Mouse (Mus musculus) left cerebral cortex, adult 11 months (tissue): ENCODE results near the gene Mysm1.

Source experiments
- DNase-seq: peaks from one replicate; pipeline ENCODE4 v3.0.0; 2022; ENCODE audit warnings: low spot score

Gene Mysm1

DNA sequence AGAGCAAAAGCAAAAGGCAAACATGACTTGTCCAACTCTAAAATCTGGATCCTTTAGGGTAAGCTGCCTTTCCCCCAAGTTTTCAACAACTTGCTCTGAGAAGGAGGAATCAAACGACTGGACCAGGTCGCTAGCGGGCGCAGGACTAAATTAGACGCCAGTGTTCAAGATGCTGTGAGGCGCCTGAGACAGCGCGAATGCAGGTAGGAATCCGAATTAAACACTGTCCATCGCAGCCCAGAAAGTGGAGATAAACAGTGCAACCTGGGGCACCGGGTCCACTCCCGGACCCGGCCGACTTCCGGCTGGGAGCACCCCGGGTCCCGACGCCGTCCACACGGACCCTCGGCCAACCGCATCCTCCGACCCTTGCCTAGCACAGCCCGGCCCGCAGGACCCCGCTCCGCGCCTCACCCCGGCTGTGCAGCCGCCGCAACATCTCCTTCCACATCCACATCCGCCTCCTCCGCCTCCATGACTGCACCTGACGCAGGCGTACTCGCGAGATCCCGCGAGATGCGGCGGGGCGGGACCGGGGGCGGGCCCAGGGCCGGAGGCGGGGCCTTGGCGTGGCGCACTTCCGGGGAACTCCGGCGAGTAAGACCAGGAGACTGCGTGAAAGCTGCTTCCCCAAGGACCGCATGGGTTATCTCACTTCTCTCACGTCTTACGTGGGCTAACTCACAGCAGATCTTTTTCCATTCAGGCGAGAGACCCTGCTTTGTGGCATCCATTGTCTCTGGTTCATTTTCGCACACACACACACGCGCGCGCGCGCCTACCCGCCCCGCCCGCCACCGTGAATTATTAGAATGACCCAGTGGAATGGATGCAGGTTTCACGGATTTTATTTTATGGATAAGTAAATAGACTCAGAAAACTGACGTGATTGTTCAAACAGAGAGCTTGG lies at the start of gene Mysm1:
Gene Mysm1 (minus strand): TSS at position 511 of the 910 bp plus-strand sequence.
- DNase-seq = peak; percentile 90

DNA sequence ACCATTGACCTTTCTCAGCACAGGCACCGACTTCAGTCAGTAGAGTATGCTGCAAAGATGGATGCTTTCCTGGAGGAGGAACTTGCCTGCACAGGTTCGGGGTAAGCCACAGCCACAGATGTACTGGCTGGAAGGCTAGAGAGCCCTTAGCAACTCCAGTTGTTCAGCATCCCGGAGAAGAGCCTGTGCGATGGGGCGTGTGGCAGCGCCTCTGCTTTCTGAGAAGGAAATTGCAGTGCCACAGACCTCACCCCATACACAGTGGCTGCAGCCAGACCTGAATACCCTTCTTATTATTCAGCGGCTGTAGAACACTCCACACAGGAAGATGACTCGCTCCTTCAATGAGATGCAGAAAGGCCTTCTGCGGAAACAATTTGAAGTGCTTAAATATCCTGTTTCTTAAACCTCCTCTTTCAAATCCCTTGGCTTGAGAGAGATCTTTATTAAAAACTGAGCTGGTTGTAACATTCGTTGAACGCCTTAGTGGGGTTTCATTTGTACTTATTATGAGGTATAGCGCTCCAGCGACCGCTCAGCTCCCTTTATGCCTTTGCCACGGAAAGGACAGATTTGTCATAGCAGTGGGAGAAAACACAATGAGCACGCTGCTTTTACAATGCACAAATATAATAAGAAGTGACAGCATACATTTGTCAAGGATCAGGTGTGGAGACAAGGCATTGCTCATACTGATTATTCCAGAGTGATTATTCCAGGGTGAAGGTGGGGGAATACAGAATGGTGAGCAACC lies 47.1 kb upstream of the Mysm1 start:
- DNase-seq = no peak

DNA sequence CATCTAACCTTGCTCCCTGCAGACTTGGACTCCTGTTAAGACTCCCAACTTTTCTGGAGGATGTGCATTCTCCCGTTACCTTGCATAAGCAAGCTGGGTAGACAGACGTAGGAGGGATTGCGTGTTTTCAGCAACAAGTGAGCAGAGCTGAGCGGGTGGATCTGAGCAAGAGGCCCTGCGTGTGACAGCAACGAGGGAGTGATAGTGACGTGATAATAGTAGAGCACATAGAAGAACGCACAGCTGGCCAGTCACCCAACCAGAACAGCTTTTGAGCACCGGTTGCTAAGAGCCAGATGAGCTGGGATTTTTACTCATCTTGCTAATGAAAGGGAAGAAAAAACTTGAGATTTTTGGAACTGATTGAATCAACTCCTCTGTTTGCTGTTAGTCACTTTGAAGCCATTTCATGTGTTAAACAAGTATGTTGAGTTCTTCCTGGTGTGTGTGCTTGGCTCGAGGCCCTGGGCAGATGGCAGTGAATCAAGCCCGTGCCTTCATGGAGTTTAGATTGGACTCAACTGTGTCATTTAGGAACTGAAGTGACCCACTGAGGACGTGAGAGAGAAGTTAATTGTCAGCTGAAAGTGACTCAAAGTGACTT lies 44.6 kb upstream of the Mysm1 start:
- no peak for DNase-seq

DNA sequence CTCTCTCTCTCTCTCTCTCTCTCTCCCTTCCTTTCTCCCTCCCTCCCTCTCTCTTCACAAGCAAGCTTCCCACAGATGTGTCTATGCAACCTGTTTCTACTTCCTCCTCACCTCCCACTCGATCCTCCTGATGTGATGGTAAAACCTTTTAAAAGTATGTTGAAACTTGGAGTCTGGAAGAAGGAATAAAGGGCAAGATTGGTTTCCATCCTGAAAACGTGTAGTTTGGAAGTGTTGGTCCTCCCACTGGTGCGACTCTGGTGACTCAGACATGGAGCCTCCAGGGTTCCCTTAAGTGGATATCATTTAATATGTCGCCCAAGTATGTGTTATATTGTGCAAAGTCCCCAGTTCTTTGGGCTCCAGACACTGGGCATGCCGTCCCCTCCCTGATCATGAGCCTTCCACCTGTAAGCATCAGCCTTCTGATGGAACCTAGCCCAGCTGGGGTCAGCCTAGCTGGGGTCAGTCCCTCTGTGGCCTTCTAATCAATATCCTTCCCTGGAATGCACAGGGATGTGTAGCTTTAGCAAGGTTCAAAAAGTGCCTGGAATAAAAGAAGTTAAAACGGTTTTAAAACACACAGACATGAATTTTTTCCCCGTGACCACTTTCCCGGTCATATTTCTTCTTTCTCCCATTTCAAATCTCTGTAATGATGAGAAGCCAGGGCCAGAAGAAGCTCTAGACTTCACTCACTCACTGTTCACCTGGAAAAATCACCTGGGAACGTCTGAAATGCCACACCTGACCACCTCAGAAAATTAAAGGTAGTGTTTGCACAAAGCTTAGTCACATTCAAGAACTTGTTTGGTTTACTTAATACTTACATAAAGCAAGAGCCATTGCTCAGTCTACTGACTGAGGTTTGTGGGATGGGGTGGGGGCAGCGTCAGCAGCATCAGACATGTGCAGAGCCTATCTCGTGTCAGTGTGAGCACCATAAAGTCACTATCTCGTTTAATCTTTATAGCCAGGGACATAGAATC lies 43.0 kb upstream of the Mysm1 start:
- no peak for DNase-seq

DNA sequence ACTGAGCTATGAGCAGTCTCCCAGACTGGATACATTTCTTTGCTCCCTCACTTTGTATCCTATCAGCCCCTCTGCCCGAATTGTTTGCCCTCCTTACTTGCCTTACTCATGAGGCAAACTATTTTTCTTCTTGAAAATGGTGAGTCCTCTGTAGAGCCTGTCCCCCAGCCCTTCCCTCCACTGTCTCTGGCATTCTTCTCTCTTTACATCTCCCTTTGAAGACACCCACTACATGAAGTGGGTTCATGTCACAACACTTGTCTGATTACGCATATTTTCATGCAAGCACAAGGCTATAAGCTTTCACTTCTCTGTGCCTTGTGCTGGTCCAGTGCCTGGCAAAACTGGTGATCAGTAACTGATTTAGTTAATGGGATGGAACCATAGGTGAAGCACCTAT lies 41.3 kb upstream of the Mysm1 start:
- DNase-seq = no peak

DNA sequence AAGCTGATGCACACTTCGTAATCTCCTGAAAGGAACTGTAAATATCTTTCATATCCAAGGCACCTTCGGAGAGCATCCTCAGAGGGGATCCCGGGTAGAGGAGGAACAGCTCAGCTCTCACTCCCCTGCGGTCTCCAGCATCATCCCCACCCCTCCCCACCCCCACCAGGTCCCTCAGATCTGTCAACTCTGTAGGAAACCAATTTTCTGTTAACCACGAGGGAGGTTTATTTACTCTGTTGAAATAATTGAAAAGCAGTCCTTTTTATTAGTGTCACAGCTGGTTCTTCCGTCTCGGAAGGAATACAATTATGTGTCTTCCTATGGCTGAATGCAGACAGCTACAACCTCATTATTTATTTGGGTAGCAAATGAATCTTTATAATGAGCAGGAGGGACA lies 39.3 kb upstream of the Mysm1 start:
- DNase-seq = no peak

DNA sequence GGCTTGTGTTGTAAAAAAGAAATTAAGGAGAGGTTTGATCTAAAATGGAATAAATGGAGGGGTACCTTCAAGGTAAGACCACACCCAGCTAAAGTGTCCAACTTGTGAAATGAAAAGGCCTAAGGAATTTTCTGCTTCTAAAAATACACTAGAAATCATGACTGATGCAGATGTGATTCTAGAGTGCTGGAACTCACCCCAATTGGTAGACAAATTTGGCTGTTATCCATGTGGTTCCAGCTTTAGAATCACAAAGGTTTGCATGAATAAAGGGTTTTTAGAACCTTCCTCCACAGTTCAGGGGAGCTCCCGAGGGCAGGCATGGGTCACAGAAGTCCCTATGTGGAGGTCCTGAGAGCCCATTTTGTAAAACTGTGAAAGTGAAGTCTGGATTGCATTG lies 33.8 kb upstream of the Mysm1 start:
- no peak for DNase-seq

DNA sequence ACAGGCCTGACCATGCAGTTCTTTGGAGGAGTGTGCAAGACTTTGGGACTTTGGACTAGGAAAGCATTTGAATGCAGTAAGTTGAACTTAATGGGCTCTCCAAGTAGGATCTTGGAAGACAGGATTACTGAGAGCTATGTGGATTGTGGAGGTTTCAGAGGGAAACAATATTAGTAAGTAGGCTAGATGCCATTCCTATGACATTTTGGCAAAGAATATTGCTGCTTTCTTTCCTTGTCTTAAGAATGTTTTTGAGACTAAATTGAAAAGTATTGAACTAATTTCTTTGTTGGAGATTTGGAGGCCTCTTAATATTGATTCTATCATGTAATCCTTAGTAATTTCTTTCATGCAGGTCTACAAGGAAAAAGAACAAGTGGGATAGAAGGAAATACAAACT lies 33.4 kb upstream of the Mysm1 start:
- DNase-seq = no peak

DNA sequence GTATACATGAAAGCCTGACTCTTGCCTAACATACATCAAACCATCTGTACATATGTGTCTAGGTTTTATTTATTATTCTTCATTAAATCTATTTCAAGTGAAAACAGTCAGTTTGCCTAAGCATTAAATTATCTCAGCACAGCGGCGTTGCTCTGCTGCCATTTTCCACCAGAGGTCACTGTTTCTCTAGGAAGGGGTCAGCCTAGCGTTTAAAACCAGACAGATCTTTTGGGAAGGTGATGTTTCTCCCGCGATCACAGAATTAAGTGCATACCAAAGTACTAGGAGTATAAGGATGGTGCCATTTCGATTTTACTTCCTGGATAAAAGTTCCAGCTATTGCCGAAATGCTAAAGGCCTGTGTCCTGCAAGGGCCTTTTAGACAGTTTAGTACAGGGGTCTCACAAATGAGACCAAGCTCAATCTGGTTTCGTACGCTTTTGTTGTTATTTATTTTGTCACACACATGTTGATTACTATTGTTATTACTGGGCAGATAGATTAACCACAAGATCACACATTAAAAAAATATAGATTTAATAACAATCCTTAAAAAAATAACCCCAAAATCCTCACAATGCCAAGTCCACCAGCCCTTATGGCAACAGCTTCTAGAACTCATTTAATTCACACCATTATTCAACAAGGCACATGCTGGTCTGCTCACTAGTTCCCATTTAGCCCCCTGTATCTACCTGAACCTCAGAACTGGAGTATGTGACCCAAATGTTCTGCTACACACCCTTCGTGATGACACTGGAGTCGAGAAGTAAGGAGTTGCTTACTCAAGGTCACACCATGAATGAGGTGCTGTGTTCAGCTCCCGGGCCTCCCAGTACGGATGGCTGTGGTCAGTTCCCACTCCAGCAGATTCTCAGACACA lies 29.5 kb upstream of the Mysm1 start:
- DNase-seq = peak; percentile 65

DNA sequence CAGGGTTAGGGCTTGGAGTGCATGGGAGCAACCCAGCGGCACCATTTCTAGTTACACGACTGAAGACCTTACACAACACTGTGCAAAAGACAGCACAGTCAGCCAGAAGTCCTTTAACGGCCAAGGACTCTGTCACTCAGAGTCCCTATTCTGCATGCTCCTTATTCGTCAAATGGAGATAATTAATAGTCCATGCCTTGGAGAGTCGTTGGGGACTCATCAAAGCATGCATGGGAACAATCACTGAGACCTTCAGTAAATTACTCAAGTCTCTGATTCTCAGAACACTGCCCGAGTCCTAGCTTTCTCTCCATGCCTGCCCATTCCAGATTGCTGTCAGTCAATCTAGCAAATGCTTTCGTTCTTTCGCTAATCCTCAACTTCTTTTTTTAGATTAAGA lies 28.9 kb upstream of the Mysm1 start:
- DNase-seq = no peak

DNA sequence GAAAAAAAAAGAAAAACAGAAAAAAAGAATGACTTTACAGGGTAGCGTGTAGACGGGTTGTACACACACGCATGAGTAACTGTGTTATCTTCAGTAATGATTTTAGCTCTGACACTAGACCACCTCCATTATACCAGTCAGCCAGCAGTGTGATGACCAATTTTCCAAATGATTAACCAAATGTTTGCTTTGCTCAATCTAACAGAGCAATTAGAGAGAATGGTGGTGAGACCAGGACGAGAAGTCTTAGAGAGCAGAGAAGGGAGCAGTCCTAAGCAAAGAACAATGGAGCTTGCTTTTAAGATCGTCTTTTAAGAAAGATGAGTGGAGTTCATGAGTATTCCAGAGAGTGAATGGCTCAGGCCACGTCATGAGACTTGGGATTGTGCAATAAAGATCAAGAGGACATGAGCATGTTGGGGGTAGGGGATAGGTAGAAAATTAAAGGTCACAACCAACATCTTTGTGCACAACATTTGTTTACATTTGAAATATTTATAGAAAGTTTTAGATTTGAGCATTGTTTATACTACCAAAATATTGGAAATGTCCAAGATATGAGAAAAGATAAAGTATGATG lies 26.4 kb upstream of the Mysm1 start:
- no peak for DNase-seq

DNA sequence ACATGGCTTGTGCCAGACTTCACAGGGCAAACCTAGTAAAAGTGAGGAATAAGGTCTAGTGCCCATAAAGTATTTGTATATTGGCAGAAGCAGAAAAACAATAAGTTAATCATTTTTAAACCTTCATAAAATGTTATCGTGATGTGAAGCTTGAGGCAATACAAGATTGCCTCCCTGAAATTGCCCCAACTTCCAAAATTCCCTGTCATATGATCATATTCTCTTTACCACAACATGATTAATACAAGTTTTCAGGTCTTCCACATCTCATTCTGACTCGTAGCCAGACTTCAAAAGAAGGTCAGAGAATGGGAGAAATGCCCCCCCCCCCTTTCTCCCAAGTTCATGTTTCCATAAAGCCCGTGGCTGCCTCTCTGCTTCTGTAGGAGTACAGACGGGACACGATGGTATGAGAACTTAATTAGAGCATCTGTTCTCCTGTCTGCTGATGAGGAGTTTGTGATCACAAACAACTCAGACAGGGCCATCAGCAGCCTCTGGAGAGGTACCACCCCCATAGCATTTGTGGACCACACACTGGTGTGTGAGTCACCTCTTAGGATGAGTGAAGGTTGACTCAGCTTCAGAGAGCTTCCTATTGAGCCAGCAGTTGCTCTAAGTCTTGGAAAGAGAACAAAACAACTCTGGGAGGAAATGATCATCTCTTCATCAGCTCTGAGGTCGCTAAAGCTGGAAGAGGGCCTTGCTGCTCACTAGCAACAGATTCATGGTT lies 22.3 kb upstream of the Mysm1 start:
- no peak for DNase-seq

DNA sequence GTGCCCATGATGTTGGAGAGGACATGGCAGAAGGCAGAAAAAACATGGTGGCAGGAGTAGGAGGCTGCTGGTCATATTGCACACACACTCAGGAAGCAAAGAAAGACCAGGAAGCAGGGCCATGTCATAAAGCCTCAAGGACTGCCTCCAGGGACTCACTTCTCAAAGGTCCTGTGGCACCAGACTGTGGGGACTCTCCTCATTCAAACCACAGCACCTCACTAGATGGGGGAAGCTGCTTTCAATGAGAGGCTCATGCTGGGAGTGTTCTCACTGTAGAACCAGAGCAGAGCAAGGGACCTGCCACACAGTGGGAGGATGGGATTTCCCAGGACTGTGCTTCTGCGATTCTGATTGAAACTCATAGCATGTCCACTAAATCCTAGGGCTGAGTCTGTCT lies 21.2 kb upstream of the Mysm1 start:
- DNase-seq = no peak

DNA sequence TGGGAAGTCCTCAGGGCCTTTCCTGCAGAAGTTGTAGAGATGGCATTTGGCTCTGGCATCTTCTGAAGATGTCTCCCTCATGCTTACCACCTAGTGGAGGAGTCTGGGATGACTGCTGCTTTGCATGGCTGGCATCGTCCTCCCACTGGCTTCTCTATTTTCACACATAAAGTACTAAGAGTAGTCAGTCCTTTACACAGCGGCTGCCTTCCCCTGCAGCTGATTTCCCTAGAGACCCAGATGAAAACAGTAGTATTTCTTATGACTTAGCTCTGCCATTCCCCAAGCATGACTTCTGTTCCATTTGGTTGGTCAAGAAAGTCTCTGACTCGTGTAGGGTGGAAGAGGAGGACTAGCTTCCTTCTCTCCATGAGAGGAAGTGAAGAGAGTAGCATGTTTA lies 20.3 kb upstream of the Mysm1 start:
- DNase-seq = no peak

DNA sequence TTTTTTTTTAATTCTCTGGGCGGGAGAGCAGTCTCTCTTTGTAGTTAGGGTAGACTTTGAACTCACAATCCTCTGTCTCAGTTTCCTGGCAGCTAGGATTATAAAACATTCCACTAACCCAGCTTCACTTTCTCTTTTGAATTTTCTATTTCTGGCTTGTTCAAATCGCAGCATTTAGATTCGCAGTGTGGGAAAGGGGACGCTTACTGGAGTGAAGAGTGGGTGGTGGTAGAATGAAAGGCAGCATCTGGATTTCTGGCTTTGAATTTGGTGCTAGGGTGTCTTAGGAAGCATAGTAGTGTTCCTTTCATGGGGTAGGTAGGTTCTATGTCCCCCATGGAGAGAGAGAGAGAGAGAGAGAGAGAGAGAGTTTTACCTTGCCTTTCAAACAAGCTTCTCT lies 17.0 kb upstream of the Mysm1 start:
- DNase-seq = no peak

DNA sequence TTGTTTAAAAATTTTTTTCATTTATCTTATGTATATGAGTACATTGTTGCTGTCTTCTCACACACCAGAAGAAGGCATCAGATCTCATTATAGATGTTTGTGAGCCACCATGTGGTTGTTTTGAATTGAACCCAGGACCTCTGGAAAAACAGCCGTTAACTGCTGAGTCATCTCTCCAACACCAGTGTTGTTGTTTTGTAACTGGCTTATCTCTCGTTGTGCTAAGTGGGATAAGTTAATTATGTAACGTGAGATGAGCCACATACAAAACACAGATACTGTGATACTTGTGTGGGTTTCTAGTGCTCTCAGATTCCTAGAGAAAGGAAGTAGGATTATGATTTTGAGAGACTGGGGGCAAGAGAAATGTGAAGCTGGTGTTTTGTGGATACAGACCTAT lies 11.3 kb upstream of the Mysm1 start:
- no peak for DNase-seq

DNA sequence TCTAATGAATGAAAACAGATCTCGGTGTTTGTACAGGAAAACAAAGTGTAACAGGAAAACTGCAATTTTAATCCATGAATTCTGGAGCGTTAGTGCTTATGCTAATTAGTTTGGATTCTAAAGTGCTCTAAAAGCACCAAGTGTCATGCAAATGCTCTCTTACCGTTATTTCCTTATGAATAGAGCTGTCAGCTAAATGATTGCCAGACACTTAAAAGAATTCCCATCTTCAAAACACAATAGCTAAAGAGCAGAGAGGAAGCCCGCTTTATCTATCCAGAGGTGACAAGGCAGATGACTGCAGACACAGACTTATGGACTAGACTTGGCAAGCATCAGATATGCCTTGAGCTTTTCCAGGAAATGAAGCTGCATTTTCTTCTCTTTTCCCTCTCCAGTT lies 8.8 kb upstream of the Mysm1 start:
- DNase-seq = no peak

DNA sequence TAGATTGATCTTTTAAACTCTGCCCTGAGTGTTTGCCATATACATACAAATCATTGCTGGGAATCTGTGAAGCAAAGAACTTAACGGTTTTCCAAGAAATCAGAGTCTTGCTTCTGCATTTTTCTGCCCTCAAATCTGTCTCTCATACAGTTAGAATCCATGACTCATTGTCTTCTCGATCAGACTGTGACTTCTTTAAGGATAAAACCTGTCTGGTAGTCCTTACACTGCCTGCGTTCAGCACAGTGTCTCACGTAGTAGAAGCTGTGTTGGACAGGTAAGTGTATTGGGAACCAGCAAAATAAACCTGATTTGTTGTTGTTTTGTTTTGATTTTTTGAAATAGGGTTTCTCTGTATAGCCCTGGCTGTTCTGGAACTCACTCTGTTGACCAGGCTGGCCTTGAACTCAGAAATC lies 608 bp upstream of the Mysm1 start:
- DNase-seq = no peak

DNA sequence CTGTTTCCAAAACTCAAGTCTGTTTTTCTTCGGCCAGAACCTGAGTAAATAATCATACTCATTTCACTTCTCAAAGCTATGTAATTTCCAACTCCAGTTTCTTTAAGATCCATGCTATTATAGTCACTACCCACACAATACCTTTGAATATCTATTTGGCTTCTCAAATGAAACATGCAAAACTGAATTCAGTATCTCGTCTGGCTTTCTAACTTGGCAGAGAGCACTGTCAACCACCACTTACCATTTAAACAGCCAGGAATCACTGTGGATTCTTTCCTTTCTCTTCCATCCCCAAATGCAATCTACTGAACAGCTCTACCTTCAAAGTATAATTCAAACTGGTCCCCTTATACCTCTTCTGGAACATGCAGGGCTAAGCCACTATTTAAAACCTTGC lies 5.6 kb downstream of the Mysm1 start:
- no peak for DNase-seq

DNA sequence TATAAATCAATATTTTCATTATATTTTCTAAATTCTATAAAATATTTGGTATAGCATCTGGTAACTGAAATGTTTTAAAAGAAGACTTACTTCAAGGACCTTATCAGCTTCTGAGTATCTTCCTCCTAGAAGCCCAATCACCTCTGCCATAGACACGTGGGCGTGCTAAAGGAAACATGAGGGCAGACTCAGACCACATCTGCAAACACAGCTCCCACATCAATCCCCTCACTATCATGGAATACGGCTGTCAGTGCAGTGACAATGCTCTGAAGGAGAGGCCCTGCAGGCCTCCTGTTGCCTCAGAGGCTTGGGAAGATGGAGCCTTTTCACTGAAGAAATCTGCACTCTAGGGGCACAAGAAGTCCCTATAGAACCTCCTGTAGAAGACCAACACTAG lies 26.1 kb downstream of the Mysm1 start:
- no peak for DNase-seq
